Mouse (Mus musculus): ENCODE measurements at regions not wholly inside any gene's neighbourhood (a gene's known extent, or its start where the extent isn't known, plus 50 kb on each side); places are given as distances from the start of the nearest gene placed in this dataset.
A peak's percentile ranks its signal among the peaks of the same experiment; 100 is the strongest.

- ATAC-seq (ENCODE audit: low FRiP score) (peak; percentile 72), DNase-seq (ENCODE audit: low spot score) (no peak)
- no peak overlapping the region for H3K9ac ChIP-seq
- WGBS = 79% methylated on average over 8 of the region's 8 CpGs
- H3K4me2 ChIP-seq (replicated peaks) = no peak overlapping the region
- H3K27ac ChIP-seq = no peak overlapping the region
- H3K27me3 ChIP-seq (ENCODE audit: control insufficient read depth, insufficient read depth, low read length) = no peaks in the 10 kb centered on the region
- peaks cover 4% of the 10 kb centered on the region; the same call in 1 of the 2 replicates for H3K4me1 ChIP-seq (replicated peaks; ENCODE audit: control insufficient read depth, insufficient read depth, low read length)
- H3K36me3 ChIP-seq (replicated peaks; ENCODE audit: control insufficient read depth, insufficient read depth) = no peaks in the 10 kb centered on the region
- no peaks in the 10 kb centered on the region for H3K9me3 ChIP-seq (ENCODE audit: control insufficient read depth, low read length)
- H3K4me3 ChIP-seq (replicated peaks; ENCODE audit: low read length) = no peak overlapping the region
Observed at GRCm38 (mm10) chr11:31807461-31808215, 64.4 kb upstream of the Cpeb4 start.

GRCm38 (mm10) chr11:31808216-31808838 lies 63.7 kb upstream of the Cpeb4 start:
- H3K9ac ChIP-seq = no peak overlapping the region
- H3K27ac ChIP-seq = no peak overlapping the region
- DNase-seq (ENCODE audit: low spot score) = no peak
- 85% methylated on average over 5 of the region's 5 CpGs for WGBS
- ATAC-seq (ENCODE audit: low FRiP score) = no peak
- no peak overlapping the region for H3K4me2 ChIP-seq (replicated peaks)
- no peaks in the 10 kb centered on the region for H3K36me3 ChIP-seq (replicated peaks; ENCODE audit: control insufficient read depth, insufficient read depth)
- no peaks in the 10 kb centered on the region for H3K27me3 ChIP-seq (ENCODE audit: control insufficient read depth, insufficient read depth, low read length)
- peaks cover 4% of the 10 kb centered on the region; the same call in 1 of the 2 replicates for H3K4me1 ChIP-seq (replicated peaks; ENCODE audit: control insufficient read depth, insufficient read depth, low read length)
- H3K9me3 ChIP-seq (ENCODE audit: control insufficient read depth, low read length) = no peaks in the 10 kb centered on the region
- H3K4me3 ChIP-seq (replicated peaks; ENCODE audit: low read length) = no peak overlapping the region

- Histone ChIP-seq H3K27ac (no peak overlapping the region), H3K9ac (no peak overlapping the region), H3K4me3 (replicated peaks; ENCODE audit: low read length) (no peak overlapping the region), H3K4me2 (replicated peaks) (no peak overlapping the region), H3K36me3 (replicated peaks; ENCODE audit: control insufficient read depth, insufficient read depth) (no peaks in the 10 kb centered on the region), H3K9me3 (ENCODE audit: control insufficient read depth, low read length) (no peaks in the 10 kb centered on the region), H3K4me1 (replicated peaks; ENCODE audit: control insufficient read depth, insufficient read depth, low read length) (no peaks in the 10 kb centered on the region), H3K27me3 (ENCODE audit: control insufficient read depth, insufficient read depth, low read length) (no peaks in the 10 kb centered on the region)
- DNase-seq (ENCODE audit: low spot score) (no peak), ATAC-seq (ENCODE audit: low FRiP score) (no peak)
- WGBS = 53% methylated on average over 7 of the region's 7 CpGs
Observed at GRCm38 (mm10) chr11:31810011-31810786, 61.8 kb upstream of the Cpeb4 start.

- Histone ChIP-seq H3K27me3 (ENCODE audit: control insufficient read depth, insufficient read depth, low read length) (no peaks in the 10 kb centered on the region), H3K4me2 (replicated peaks) (no peak overlapping the region), H3K4me1 (replicated peaks; ENCODE audit: control insufficient read depth, insufficient read depth, low read length) (no peaks in the 10 kb centered on the region), H3K27ac (no peak overlapping the region), H3K9ac (no peak overlapping the region), H3K36me3 (replicated peaks; ENCODE audit: control insufficient read depth, insufficient read depth) (no peaks in the 10 kb centered on the region), H3K4me3 (replicated peaks; ENCODE audit: low read length) (no peak overlapping the region), H3K9me3 (ENCODE audit: control insufficient read depth, low read length) (no peaks in the 10 kb centered on the region)
- DNase-seq (ENCODE audit: low spot score) (no peak), ATAC-seq (ENCODE audit: low FRiP score) (no peak)
- 83% methylated on average over 9 of the region's 9 CpGs for WGBS
Observed at GRCm38 (mm10) chr11:31812215-31812614, 59.8 kb upstream of the Cpeb4 start.

- WGBS = 95% methylated on average over 4 of the region's 4 CpGs
- Histone ChIP-seq H3K4me3 (replicated peaks; ENCODE audit: low read length) (no peak overlapping the region), H3K9me3 (ENCODE audit: control insufficient read depth, low read length) (no peaks in the 10 kb centered on the region)
Observed at GRCm38 (mm10) chr11:31814616-31815015, 57.4 kb upstream of the Cpeb4 start.

GRCm38 (mm10) chr11:31815855-31816488 lies 56.0 kb upstream of the Cpeb4 start:
- Histone ChIP-seq H3K27me3 (ENCODE audit: control insufficient read depth, insufficient read depth, low read length) (no peaks in the 10 kb centered on the region), H3K9ac (no peak overlapping the region), H3K4me3 (replicated peaks; ENCODE audit: low read length) (no peak overlapping the region), H3K4me2 (replicated peaks) (no peak overlapping the region), H3K4me1 (replicated peaks; ENCODE audit: control insufficient read depth, insufficient read depth, low read length) (0 out of 2 replicates have a peak, but pooled peaks cover 4% of the 10 kb centered on the region), H3K27ac (no peak overlapping the region), H3K36me3 (replicated peaks; ENCODE audit: control insufficient read depth, insufficient read depth) (no peaks in the 10 kb centered on the region), H3K9me3 (ENCODE audit: control insufficient read depth, low read length) (no peaks in the 10 kb centered on the region)
- ATAC-seq (ENCODE audit: low FRiP score) (no peak), DNase-seq (ENCODE audit: low spot score) (no peak)
- 58% methylated on average over 12 of the region's 12 CpGs for WGBS

More at GRCm38 (mm10) chr11:31814616-31815015, 57.4 kb upstream of the Cpeb4 start:
- no peak overlapping the region for H3K9ac ChIP-seq
- no peak overlapping the region for H3K4me2 ChIP-seq (replicated peaks)
- H3K36me3 ChIP-seq (replicated peaks; ENCODE audit: control insufficient read depth, insufficient read depth) = no peaks in the 10 kb centered on the region
- H3K27me3 ChIP-seq (ENCODE audit: control insufficient read depth, insufficient read depth, low read length) = no peaks in the 10 kb centered on the region
- no peak overlapping the region for H3K27ac ChIP-seq
- ATAC-seq (ENCODE audit: low FRiP score) (no peak), DNase-seq (ENCODE audit: low spot score) (no peak)
- 0 out of 2 replicates have a peak, but pooled peaks cover 4% of the 10 kb centered on the region for H3K4me1 ChIP-seq (replicated peaks; ENCODE audit: control insufficient read depth, insufficient read depth, low read length)

GRCm38 (mm10) chr11:31818032-31818431 lies 54.0 kb upstream of the Cpeb4 start:
- H3K4me1 ChIP-seq (replicated peaks; ENCODE audit: control insufficient read depth, insufficient read depth, low read length) = peaks cover 15% of the 10 kb centered on the region
- H3K36me3 ChIP-seq (replicated peaks; ENCODE audit: control insufficient read depth, insufficient read depth) = no peaks in the 10 kb centered on the region
- DNase-seq (ENCODE audit: low spot score) (peak; percentile 40), ATAC-seq (ENCODE audit: low FRiP score) (peak; percentile 91)
- no peak overlapping the region for H3K4me2 ChIP-seq (replicated peaks)
- H3K27ac ChIP-seq = peak overlapping the region; percentile 56
- no peaks in the 10 kb centered on the region for H3K9me3 ChIP-seq (ENCODE audit: control insufficient read depth, low read length)
- WGBS = 28% methylated on average over 7 of the region's 7 CpGs
- no peak overlapping the region for H3K4me3 ChIP-seq (replicated peaks; ENCODE audit: low read length)
- H3K9ac ChIP-seq = no peak overlapping the region
- H3K27me3 ChIP-seq (ENCODE audit: control insufficient read depth, insufficient read depth, low read length) = no peaks in the 10 kb centered on the region

GRCm38 (mm10) chr11:31819964-31820363 lies 52.0 kb upstream of the Cpeb4 start:
- DNase-seq (ENCODE audit: low spot score) (no peak), ATAC-seq (ENCODE audit: low FRiP score) (no peak)
- WGBS = 94% methylated on average over 4 of the region's 4 CpGs
- Histone ChIP-seq H3K4me3 (replicated peaks; ENCODE audit: low read length) (no peak overlapping the region), H3K27ac (no peak overlapping the region), H3K27me3 (ENCODE audit: control insufficient read depth, insufficient read depth, low read length) (no peaks in the 10 kb centered on the region), H3K4me1 (replicated peaks; ENCODE audit: control insufficient read depth, insufficient read depth, low read length) (peaks cover 15% of the 10 kb centered on the region), H3K9ac (no peak overlapping the region), H3K9me3 (ENCODE audit: control insufficient read depth, low read length) (no peaks in the 10 kb centered on the region), H3K4me2 (replicated peaks) (no peak overlapping the region), H3K36me3 (replicated peaks; ENCODE audit: control insufficient read depth, insufficient read depth) (no peaks in the 10 kb centered on the region)

All from hindbrain, embryonic 14.5 days (tissue).